ENCODE assay signal across 20 mouse cellular contexts in genomic region chr7:142175905-142176304, GRCm38 (mm10). TPM values are rescaled to one million over a fixed set of nuclear protein-coding genes. Genes with fewer than 3 reads are reported as not detected.
DNase-seq lines count a peak whose midpoint lies in the region; ATAC-seq lines count a peak whose summit lies in the region.
"Not testable (repeated sequence)": the region's sequence is repeated elsewhere in the genome, so short reads cannot be mapped to it uniquely, and the experiment has no call there.
"Had no signal": no experiment of that assay in that cellular context is flagged by ENCODE, and none has a peak within 500 bp of the region (broad histone marks: within the 10 kb centered on the region; RNA-seq: fewer than 3 reads in every experiment).

Gene Krtap5-2 (minus strand): TSS chr7:142176005.

- not testable (repeated sequence) for H3K4me1 ChIP-seq in intestine, embryonic 14.5 days (replicated peaks; ENCODE audit: control insufficient read depth, insufficient read depth, low read length); midbrain, embryonic 10.5 days

- DNase-seq in intestine, embryonic 14.5 days (ENCODE audit: low spot score), result peak; percentile 43
- peak; percentile 1 for DNase-seq in midbrain, embryonic 10.5 days (ENCODE audit: low spot score)

- not testable (repeated sequence) for H3K4me2 ChIP-seq in intestine, embryonic 14.5 days (ENCODE audit: low read length)

- H3K4me3 ChIP-seq in intestine, embryonic 14.5 days (ENCODE audit: low read depth, low read length); midbrain, embryonic 10.5 days: not testable (repeated sequence)

- not testable (repeated sequence) for H3K9ac ChIP-seq in intestine, embryonic 14.5 days (ENCODE audit: low read length)

- H3K27ac ChIP-seq in intestine, embryonic 14.5 days (ENCODE audit: low read depth); midbrain, embryonic 10.5 days (replicated peaks): not testable (repeated sequence)

- not testable (repeated sequence) for H3K9me3 ChIP-seq in intestine, embryonic 14.5 days (ENCODE audit: control insufficient read depth, low read length); midbrain, embryonic 10.5 days (replicated peaks)

- ATAC-seq in erythroid progenitor cell, adult 5-6 weeks (replicated peaks; ENCODE audit: low FRiP score, poor library complexity, severe bottlenecking), result peak; percentile 43; the same call in 1 of the 2 replicates
- not testable (repeated sequence) for ATAC-seq in intestine, embryonic 14.5 days (replicated peaks; ENCODE audit: low FRiP score, low TSS enrichment, low read depth)

- H3K27me3 ChIP-seq in intestine, embryonic 14.5 days (replicated peaks; ENCODE audit: control insufficient read depth, insufficient read depth, low read length); midbrain, embryonic 10.5 days (ENCODE audit: low read depth, poor library complexity, severe bottlenecking): not testable (repeated sequence)

- H3K36me3 ChIP-seq in intestine, embryonic 14.5 days (ENCODE audit: control insufficient read depth, insufficient read depth, low read length); midbrain, embryonic 10.5 days: not testable (repeated sequence)

RNA-seq across cellular contexts. Expression of gene Krtap5-2, which starts in this region (rescaled TPM):
- total RNA-seq in erythroid progenitor cell, adult 5-6 weeks (2015; ENCODE audit: low replicate concordance), result not detected in 2 replicates
- not detected in 2 replicates for total RNA-seq in erythroid progenitor cell, adult 5-6 weeks (2017; ENCODE audit: low replicate concordance)
- polyA plus RNA-seq in intestine, embryonic 14.5 days (2014; fragmentation: Nextera tagmentation; extraction: Ambion mirVana), result not detected in 2 replicates
- polyA plus RNA-seq in midbrain, embryonic 10.5 days (2016; fragmentation: Nextera tagmentation; extraction: Ambion mirVana), result not detected in 2 replicates
- total RNA-seq: adrenal gland, adult 18-20 months; adrenal gland, adult 2 months; adrenal gland, adult 8-10 months; adrenal gland, postnatal 10 days; adrenal gland, postnatal 14 days; adrenal gland, postnatal 25 days; adrenal gland, postnatal 36 days; adrenal gland, postnatal 4 days; CH12.LX; ES-E14; G1E; MEL had no signal
- polyA plus RNA-seq: activated CD4-positive, CD25-positive, alpha-beta regulatory T cell, adult 4 months; adrenal gland, adult 2 months; brain, embryonic 14.5 days; C2C12; CD4-positive, CD25-positive, alpha-beta regulatory T cell, adult 4 months; G1E; Patski had no signal

Comparison
In these comparisons a context has a peak if more than half of its experiments do, and no peak if none do; other contexts are left out.
1. Peak in ATAC-seq in erythroid progenitor cell, adult 5-6 weeks; RNA of the gene not detected or under 1 TPM.
2. Peak in DNase-seq in intestine, embryonic 14.5 days; RNA of the gene not detected or under 1 TPM.
3. Peak in DNase-seq in midbrain, embryonic 10.5 days; RNA of the gene not detected or under 1 TPM.